Mouse (Mus musculus) cerebellum, adult 2 months (tissue): ENCODE data around the gene Smc6. TPM values are rescaled to one million over a fixed set of nuclear protein-coding genes. Genes with fewer than 3 reads are reported as not detected.

Source experiments
- DNase-seq, 2 experiments: peaks; one replicate each; pipeline ENCODE4 v3.0.0; 2021
- H3K27ac ChIP-seq: fragments of 200-500 bp; 2 replicates; pipeline ENCODE4 v1.5.1; 2012; ENCODE audit warnings: low read length, control low read depth, inconsistent platforms; ENCODE audit not compliant: insufficient read depth
- H3K27me3 ChIP-seq: fragments of 200-500 bp; 2 replicates; pipeline ENCODE4 v1.6.1; 2012; ENCODE audit warnings: inconsistent platforms, mild to moderate bottlenecking, low read length, moderate library complexity; ENCODE audit not compliant: control insufficient read depth, insufficient read depth
- H3K4me1 ChIP-seq: fragments of 200-500 bp; 2 replicates; pipeline ENCODE4 v1.6.1; 2011; ENCODE audit warnings: low read length; ENCODE audit not compliant: control insufficient read depth, insufficient read depth
- H3K4me3 ChIP-seq: fragments of 200-500 bp; replicated peaks from 2 replicates; pipeline ENCODE3; 2011; ENCODE audit warnings: mild to moderate bottlenecking, low read depth, low read length, control low read depth; ENCODE audit not compliant: insufficient read depth
- CTCF ChIP-seq: fragments of 200-500 bp; IDR thresholded peaks from 2 replicates; pipeline ENCODE4 v1.5.1; 2011; ENCODE audit warnings: low read depth, mild to moderate bottlenecking, control low read depth, low read length, moderate library complexity, borderline replicate concordance; ENCODE audit not compliant: insufficient read depth
- POLR2A ChIP-seq: fragments of 200-500 bp; IDR thresholded peaks from 2 replicates; pipeline ENCODE4 v1.6.1; 2011; ENCODE audit warnings: low read length, control low read depth, borderline replicate concordance; ENCODE audit not compliant: insufficient read depth
- WGBS: fragments of 180-500 bp; shearing (Covaris S2); methylation state at CpG from one replicate; pipeline ENCODE4 v1.1.7; 2018; 5-methylcytosine and 5-hydroxymethylcytosine counted together
- polyA plus RNA-seq: library from polyadenylated mRNA; depleted of rRNA; stranded (reverse); fragments of >200 nt; gene quantifications from 2 replicates; pipeline ENCODE4 v1.2.3, GENCODE M21; 2012; rRNA removed

Smc6 gene
- polyA plus RNA-seq, result 44.3 and 46.1 TPM in 2 replicates

- peaks cover 2% of the 10 kb centered on the region for H3K4me1 ChIP-seq
- no peaks in the 10 kb centered on the region for H3K27me3 ChIP-seq
- peak within 1 kb of the TSS; percentile 70 for H3K4me3 ChIP-seq
- under 1% methylated on average over 83 of the region's 83 CpGs for WGBS
- TF ChIP-seq POLR2A (peak; percentile 74), CTCF (no peak)
- peak; percentile 94 to 96 for DNase-seq
- H3K27ac ChIP-seq, result peak within 1 kb of the TSS; percentile 66
These were observed at the start of gene Smc6, which contains the start of gene Gen1 for GRCm38 (mm10) chr12:11265382-11266281. Gene Smc6 (plus strand): TSS chr12:11265886. Gene Gen1 (minus strand): TSS chr12:11265801.

GRCm38 (mm10) chr12:11216454-11216853, 49.2 kb upstream of the Smc6 start:
- H3K27ac ChIP-seq, result no peak overlapping the region
- WGBS, result 52% methylated on average over 3 of the region's 3 CpGs
- TF ChIP-seq POLR2A (no peak), CTCF (no peak)
- no peaks in the 10 kb centered on the region for H3K4me1 ChIP-seq
- H3K27me3 ChIP-seq, result no peaks in the 10 kb centered on the region
- DNase-seq, result no peak
- H3K4me3 ChIP-seq, result no peak overlapping the region

GRCm38 (mm10) chr12:11217726-11218250, 47.9 kb upstream of the Smc6 start:
- H3K27ac ChIP-seq, result no peak overlapping the region
- no peak for DNase-seq
- WGBS, result 79% methylated on average over 7 of the region's 7 CpGs
- H3K27me3 ChIP-seq, result no peaks in the 10 kb centered on the region
- TF ChIP-seq POLR2A (no peak), CTCF (no peak)
- H3K4me3 ChIP-seq, result no peak overlapping the region
- no peaks in the 10 kb centered on the region for H3K4me1 ChIP-seq

DNA sequence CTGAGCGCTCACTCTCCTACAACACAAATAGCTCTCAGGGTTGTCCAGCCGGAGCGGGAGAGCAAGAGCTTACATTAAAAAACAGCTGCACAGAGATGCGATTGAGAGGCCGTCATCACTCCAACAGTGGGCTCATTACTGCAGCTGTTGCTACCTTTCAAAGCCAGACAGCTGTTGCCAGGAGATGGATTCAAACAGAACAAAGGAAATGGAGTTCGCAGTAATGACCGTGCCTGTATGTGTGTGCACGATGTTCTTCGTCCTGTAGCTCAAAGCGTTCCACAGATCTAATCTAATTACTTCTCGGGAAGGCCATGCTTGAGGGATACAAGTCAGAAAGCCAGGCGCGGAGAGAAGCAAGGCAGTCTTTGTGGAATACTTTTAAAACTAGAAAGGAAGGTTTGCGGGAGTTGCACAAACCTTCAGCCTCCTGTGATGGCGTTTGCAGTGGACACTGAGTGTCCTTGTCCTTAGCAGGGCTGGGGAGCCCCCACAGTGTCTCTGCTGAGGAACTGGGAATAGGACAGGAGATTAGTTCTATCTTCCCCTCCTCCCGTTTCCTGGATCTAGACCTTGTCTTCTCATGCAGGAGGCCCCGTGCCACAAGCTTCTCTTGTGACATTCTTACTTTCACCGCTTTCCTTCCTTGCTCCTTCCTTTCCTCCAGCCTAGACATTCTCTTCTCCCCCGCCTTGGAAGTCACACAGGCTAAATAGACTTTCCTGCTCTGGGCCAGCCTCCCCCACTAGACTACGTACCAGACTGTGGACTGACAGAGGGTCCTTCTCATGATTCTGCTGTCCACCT, 44.0 kb upstream of the Smc6 start:
- no peak for DNase-seq
- H3K27ac ChIP-seq, result no peak overlapping the region
- TF ChIP-seq POLR2A, result no peak
- TF ChIP-seq CTCF, result no peak
- H3K4me1 ChIP-seq, result no peaks in the 10 kb centered on the region
- 53% methylated on average over 20 of the region's 20 CpGs for WGBS
- no peaks in the 10 kb centered on the region; the same call in 1 of the 2 replicates for H3K27me3 ChIP-seq
- no peak overlapping the region for H3K4me3 ChIP-seq

GRCm38 (mm10) chr12:11222566-11222965, 43.1 kb upstream of the Smc6 start:
- 70% methylated on average over 3 of the region's 3 CpGs for WGBS
- no peak for DNase-seq
- TF ChIP-seq CTCF (no peak), POLR2A (no peak)
- H3K4me1 ChIP-seq, result no peaks in the 10 kb centered on the region
- no peak overlapping the region for H3K4me3 ChIP-seq
- H3K27ac ChIP-seq, result no peak overlapping the region
- no peaks in the 10 kb centered on the region; the same call in 1 of the 2 replicates for H3K27me3 ChIP-seq

DNA sequence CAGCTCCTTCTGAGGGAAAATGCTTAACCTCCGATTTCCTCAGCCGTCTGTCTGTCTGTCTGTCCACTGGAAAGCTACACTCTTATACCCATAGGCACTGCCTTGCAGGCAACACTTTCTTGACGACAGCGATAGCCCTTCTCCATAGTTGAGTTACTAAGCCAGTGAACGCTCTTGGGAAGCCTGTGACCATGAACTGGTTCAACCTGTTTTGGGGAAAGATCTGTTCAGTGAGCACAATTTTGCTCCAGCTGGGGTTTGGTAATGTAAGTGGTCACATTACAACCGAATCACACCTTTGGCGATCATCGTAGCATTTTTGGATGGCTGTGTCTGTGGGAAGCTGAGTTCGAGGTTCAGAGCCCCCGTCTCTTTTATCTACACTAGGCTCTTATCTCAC, 42.6 kb upstream of the Smc6 start:
- no peaks in the 10 kb centered on the region; the same call in 1 of the 2 replicates for H3K27me3 ChIP-seq
- TF ChIP-seq CTCF (no peak), POLR2A (no peak)
- WGBS, result 95% methylated on average over 10 of the region's 10 CpGs
- DNase-seq, result no peak
- H3K4me1 ChIP-seq, result no peaks in the 10 kb centered on the region
- H3K27ac ChIP-seq, result no peak overlapping the region
- no peak overlapping the region for H3K4me3 ChIP-seq

GRCm38 (mm10) chr12:11224722-11225121, 41.0 kb upstream of the Smc6 start:
- Histone ChIP-seq H3K27me3 (no peaks in the 10 kb centered on the region; the same call in 1 of the 2 replicates), H3K4me1 (no peaks in the 10 kb centered on the region), H3K4me3 (no peak overlapping the region), H3K27ac (no peak overlapping the region)
- WGBS, result 7% methylated on average over 5 of the region's 5 CpGs
- no peak for TF ChIP-seq CTCF
- DNase-seq, result no peak

- Histone ChIP-seq H3K4me3 (no peak overlapping the region), H3K27ac (no peak overlapping the region), H3K4me1 (no peaks in the 10 kb centered on the region), H3K27me3 (no peaks in the 10 kb centered on the region; the same call in 1 of the 2 replicates)
- DNase-seq, result no peak
- TF ChIP-seq POLR2A (no peak), CTCF (no peak)
- WGBS, result 50% methylated on average over 1 of the region's 1 CpGs
These were observed 39.6 kb upstream of the Smc6 start for GRCm38 (mm10) chr12:11226123-11226522.
